Mouse (Mus musculus): ENCODE measurements around the gene Gm20458.

The Gm20458 gene

GRCm38 (mm10) chr2:164504919-164505318 is 44.2 kb downstream of the Gm20458 start:
- no peak for DNase-seq

GRCm38 (mm10) chr2:164505619-164506347 is 45.0 kb downstream of the Gm20458 start:
- no peak for DNase-seq

GRCm38 (mm10) chr2:164507811-164508210 is 47.0 kb downstream of the Gm20458 start:
- DNase-seq, result no peak

DNA sequence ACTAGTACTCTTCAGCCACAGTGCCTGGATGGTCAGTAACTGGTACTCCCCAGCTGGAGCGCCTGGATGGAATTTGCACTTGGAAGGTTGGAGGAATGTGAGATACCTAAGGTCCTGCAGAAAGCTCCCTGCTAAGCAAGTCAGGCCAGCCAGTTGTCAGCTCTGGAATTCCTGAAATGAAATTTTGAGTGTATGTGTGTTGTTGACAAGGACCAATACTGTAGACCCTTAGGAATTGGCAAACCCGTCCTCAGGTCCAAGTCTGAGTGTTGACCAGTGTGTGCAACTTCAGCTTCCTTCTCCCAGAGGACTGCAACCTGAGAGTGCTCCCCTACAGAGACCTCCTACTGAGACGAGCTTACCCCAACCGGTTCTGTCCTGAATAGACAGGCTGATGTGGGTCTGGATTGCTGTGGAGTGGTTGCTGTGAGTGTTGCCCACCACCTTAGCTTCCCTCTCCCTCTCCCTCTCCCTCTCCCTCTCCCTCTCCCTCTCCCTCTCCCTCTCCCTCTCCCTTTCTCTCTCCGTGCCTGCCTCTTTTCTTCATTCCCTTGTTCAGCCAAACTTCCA is 49.9 kb downstream of the Gm20458 start:
- DNase-seq, result peak; percentile 52 to 67

DNA sequence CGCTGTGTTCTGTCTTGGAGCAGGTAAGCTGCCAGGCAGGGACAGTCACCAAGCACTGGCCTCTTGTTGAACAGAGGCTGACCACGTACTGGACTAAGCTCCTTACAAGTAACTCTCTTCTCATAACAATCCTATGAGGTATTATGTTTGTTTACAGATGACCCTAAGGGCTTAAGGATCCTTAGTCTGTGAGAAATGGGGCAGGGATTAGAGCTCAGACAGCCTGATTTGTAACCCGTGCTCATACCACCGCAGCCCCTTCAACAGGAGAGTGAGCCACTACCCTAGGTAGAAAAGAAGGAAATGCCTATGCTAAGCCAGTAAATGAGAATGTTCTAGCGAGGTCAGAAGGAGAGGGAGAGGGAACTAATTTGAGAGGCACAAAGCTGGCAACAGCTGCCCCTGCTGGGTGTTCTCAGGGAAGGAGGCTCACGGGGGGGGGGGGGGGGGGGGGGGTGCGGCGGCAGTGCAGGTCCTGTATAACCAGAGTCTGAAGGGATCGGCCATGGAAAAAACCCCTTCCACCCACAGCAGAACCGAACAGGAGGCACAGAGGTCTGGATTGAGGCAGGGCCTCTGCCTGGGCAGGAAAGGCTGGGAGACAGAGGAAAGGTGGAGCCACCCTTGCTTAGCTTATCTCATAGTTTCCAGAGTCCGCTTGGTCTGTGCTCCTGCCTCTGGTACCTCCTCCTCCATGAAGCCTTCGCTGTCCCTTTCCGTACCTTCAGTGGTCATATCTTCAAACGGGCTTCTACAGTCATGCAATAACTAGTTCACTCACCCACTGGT is 51.5 kb downstream of the Gm20458 start:
- DNase-seq, result no peak

DNA sequence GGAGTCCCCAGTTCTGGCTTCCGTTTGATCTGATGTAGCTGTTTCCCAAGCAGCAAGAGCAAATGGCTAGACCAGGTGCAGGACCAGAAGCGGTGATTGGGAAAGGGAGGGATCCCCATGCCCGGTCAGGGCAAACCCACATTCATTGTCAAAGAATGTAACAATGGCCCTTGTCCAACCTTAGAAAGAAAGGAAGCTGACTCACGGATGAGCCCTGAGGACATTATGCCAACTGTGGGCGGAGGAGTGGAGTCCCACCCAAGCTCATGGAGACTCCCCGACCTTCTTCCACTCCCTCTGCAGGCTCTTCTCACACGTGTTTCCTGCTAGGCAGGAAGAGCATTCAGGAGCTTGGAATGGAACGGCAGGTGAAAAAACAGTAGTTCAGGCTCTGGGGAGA is 52.6 kb downstream of the Gm20458 start:
- DNase-seq, result peak; percentile 35 to 61

GRCm38 (mm10) chr2:164514916-164515315 is 54.1 kb downstream of the Gm20458 start:
- DNase-seq, result no peak

- DNase-seq, result no peak
These were observed 55.1 kb downstream of the Gm20458 start for GRCm38 (mm10) chr2:164515897-164516296.

GRCm38 (mm10) chr2:164516592-164516991 is 55.8 kb downstream of the Gm20458 start:
- no peak for DNase-seq

DNA sequence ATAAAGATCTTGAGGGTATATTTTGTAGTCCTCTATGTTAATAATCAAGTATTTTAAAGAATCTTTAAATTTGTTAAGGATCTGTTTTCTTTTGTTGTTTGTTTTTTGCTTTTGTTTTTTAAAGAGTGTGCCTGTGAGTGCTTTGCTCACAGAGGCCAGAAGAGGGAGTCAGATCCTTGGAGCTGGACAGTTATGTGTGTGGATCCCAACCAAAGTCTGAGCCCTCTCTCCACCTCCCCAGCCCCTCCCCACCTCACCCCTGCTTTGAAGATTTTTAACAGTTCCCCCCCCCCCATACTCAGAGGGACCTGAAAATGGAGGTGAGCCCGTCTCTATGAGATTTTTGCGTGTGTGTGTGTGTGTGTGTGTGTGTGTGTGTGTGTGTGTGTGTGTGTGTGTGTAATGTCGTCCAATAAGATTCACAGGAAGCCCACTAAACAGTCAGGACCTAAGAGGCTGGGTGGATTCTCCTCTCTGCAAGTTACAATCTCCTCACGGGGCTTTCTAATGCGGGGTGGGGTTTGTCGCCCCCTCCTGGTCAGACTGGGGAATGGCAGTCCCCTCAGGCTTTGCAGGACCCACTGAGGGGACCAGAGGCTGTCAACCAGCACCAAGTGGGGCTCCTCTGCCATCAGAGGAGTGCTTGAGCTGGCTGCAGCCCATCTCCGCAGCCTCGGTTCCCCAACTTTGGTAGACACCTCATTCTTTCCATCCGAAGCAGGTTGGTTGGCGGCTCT is 56.9 kb downstream of the Gm20458 start:
- DNase-seq, result peak; percentile 44 to 73

DNA sequence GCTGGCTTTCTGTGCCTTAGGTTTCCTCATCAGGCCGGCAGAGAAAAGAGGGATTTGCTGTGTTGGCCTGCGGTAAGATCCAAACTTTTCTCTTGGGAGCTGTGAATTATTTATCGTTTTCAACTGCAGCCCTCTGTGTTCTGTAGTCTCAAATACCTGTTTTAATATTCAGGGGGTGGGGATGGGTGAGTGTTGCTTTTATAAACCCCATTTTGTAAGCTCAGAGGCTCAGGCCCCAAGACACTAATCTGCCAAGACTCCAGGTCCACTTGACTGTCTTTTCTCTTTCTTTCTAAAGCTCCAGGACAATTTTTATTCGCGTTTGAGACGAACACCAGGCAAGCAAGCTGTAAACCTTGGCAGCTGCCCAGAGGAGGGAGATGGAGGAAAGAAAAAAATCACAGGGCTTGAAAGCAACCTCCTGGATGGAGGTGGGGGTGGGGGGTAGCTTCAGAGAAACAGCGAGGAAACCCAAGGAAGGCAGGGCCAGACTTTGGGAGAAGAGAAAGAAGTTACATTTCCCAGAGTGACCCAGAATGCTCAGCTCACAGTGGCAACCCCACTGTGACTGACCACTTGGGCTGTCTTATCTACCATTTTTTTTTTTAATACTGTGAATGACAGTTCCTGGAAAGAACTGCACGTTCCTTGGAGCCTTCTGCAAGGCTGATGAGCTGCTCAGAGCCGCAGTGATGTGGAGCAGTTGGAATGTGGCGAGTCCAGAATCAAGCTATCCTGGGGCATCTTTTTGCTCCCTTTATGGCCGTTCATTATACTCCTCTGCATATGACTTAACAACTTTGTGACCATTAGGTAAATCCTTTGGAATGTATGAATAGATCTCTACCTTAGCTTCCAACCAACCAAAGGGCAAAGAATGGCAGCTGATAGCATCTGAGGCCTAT is 57.8 kb downstream of the Gm20458 start:
- DNase-seq, result no peak

DNA sequence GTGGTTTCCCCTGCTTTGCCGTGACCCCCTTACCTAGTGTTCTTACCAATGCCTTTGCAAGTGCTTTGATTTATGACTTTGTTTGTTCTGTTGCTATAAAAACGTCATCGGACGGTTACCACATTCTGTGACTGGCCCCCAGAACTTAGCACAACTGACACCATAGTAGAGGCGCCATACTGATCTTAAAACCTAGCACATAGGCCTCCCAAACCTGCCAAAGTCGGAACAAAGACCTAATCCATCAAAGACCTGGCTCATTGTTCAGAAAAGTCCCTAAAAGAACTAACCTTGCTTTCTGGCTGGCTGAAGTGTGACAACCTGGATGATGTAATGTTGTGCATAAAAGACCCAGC is 58.4 kb downstream of the Gm20458 start:
- DNase-seq, result no peak

- peak; percentile 64 to 77 for DNase-seq
These were observed 60.0 kb downstream of the Gm20458 start for GRCm38 (mm10) chr2:164520782-164521181.

DNA sequence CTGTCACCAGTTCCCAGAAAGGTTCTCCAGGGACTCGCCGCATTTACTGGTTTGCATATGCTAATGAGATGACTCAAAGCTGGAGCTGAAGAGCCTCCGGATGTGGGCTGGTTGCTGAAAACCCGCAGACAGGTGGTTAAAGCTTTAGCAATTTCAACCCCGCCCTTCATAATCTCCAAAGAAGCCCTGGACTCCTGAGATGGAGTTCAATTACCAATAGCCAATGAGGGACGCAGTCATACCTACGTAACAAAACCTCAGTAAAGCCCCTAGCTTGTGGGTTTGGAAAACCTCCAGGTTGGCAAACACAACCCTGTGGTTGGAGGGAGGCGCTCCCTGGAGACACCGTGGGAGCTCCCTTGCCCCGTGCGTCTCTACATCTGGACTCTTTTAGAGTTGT is 61.1 kb downstream of the Gm20458 start:
- DNase-seq, result no peak

GRCm38 (mm10) chr2:164522280-164522679 is 61.5 kb downstream of the Gm20458 start:
- no peak for DNase-seq

- no peak for DNase-seq
These were observed 62.6 kb downstream of the Gm20458 start for GRCm38 (mm10) chr2:164523301-164523773.

DNA sequence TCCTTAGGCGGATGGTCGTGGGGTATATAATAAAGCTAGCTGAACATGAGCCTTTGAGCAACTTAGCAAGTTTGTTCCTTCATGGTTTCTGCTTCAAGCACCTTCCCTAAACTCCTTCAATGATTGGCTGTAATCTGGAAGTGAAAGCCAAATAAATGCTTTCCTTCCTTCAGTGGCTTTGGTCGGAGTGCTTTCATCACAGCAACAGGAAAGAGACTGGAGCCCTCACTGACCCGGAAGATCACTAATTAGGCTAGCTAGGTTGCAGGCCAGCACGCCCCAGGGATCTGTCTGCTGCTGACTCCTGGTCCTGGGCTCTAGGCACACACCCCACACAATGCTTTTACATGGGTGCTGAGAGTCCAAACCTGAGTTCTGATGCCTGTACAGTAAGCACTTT is 67.8 kb downstream of the Gm20458 start:
- no peak for DNase-seq

- peak; percentile 61 to 75 for DNase-seq
These were observed 70.4 kb downstream of the Gm20458 start for GRCm38 (mm10) chr2:164531169-164531568.

- no peak for DNase-seq
These were observed 73.5 kb downstream of the Gm20458 start for GRCm38 (mm10) chr2:164534315-164534714.

DNA sequence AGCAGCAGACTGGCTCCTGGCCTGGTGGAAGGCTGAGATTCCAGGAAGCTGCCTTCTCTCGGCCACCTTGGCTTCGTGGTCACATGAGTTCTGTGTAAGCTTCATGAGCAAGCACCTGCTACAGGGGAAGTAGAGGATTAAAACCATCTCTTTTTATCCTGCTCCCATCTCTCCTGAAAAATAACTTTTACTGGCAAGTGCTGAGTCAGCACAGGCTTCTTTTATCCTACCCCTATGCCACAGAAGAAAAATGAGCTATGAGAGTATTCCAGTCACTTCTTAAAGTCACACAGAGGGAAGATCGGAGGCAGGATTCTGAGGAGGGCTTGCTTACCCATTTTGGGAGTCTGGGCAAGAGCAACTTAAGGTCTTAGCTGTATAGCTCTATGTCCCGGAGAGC is 76.2 kb downstream of the Gm20458 start:
- no peak for DNase-seq

All from kidney, adult 8-10 months (tissue).